Mouse (Mus musculus): Measurements from ENCODE around the gene Cds2. TPM values are rescaled to one million over a fixed set of nuclear protein-coding genes. Genes with fewer than 3 reads are reported as not detected.
"Not testable (repeated sequence)": the region's sequence is repeated elsewhere in the genome, so short reads cannot be mapped to it uniquely, and the experiment has no call there.

The Cds2 gene
- polyA plus RNA-seq (2016; fragmentation: Nextera tagmentation; extraction: Ambion mirVana) = 21.4 and 22.7 TPM in 2 replicates

GRCm38 (mm10) chr2:132262879-132263398 is at the start of gene Cds2:
Gene Cds2 (plus strand): TSS chr2:132263148.
- DNase-seq (ENCODE audit: low spot score) = peak; percentile 99
- H3K4me3 ChIP-seq = peak within 1 kb of the TSS; percentile 92
- no peaks in the 10 kb centered on the region for H3K9me3 ChIP-seq (replicated peaks)
- no peaks in the 10 kb centered on the region for H3K36me3 ChIP-seq
- peaks cover 22% of the 10 kb centered on the region for H3K4me1 ChIP-seq
- H3K27ac ChIP-seq (replicated peaks) = peak within 1 kb of the TSS; percentile 93
- under 1% methylated on average over 49 of the region's 49 CpGs for WGBS
- H3K27me3 ChIP-seq (ENCODE audit: low read depth, poor library complexity, severe bottlenecking) = no peaks in the 10 kb centered on the region

GRCm38 (mm10) chr2:132221611-132222073 is 41.3 kb upstream of the Cds2 start:
- 82% methylated on average over 11 of the region's 11 CpGs for WGBS
- H3K4me3 ChIP-seq = no peak overlapping the region
- H3K27me3 ChIP-seq (ENCODE audit: low read depth, poor library complexity, severe bottlenecking) = no peaks in the 10 kb centered on the region
- H3K9me3 ChIP-seq (replicated peaks) = no peaks in the 10 kb centered on the region
- no peaks in the 10 kb centered on the region for H3K36me3 ChIP-seq
- DNase-seq (ENCODE audit: low spot score) = no peak
- no peak overlapping the region for H3K27ac ChIP-seq (replicated peaks)
- no peaks in the 10 kb centered on the region for H3K4me1 ChIP-seq

- no peaks in the 10 kb centered on the region for H3K4me1 ChIP-seq
- H3K9me3 ChIP-seq (replicated peaks) = no peaks in the 10 kb centered on the region
- no peak for DNase-seq (ENCODE audit: low spot score)
- H3K27ac ChIP-seq (replicated peaks) = no peak overlapping the region
- H3K27me3 ChIP-seq (ENCODE audit: low read depth, poor library complexity, severe bottlenecking) = no peaks in the 10 kb centered on the region
- no peak overlapping the region for H3K4me3 ChIP-seq
- no peaks in the 10 kb centered on the region for H3K36me3 ChIP-seq
- WGBS = 87% methylated on average over 4 of the region's 4 CpGs
Measured at GRCm38 (mm10) chr2:132224359-132224758, 38.6 kb upstream of the Cds2 start.

GRCm38 (mm10) chr2:132232413-132232945 is 30.5 kb upstream of the Cds2 start:
- Histone ChIP-seq H3K4me3 (no peak overlapping the region), H3K9me3 (replicated peaks) (no peaks in the 10 kb centered on the region), H3K27ac (replicated peaks) (no peak overlapping the region), H3K27me3 (ENCODE audit: low read depth, poor library complexity, severe bottlenecking) (no peaks in the 10 kb centered on the region), H3K4me1 (no peaks in the 10 kb centered on the region), H3K36me3 (no peaks in the 10 kb centered on the region)
- WGBS = 82% methylated on average over 3 of the region's 3 CpGs
- DNase-seq (ENCODE audit: low spot score) = no peak

GRCm38 (mm10) chr2:132233985-132234765 is 28.8 kb upstream of the Cds2 start:
- no peaks in the 10 kb centered on the region for H3K4me1 ChIP-seq
- no peak overlapping the region for H3K4me3 ChIP-seq
- no peaks in the 10 kb centered on the region for H3K9me3 ChIP-seq (replicated peaks)
- no peak for DNase-seq (ENCODE audit: low spot score)
- 82% methylated on average over 16 of the region's 16 CpGs for WGBS
- H3K36me3 ChIP-seq = no peaks in the 10 kb centered on the region
- H3K27ac ChIP-seq (replicated peaks) = no peak overlapping the region
- no peaks in the 10 kb centered on the region for H3K27me3 ChIP-seq (ENCODE audit: low read depth, poor library complexity, severe bottlenecking)

GRCm38 (mm10) chr2:132235291-132235690 is 27.7 kb upstream of the Cds2 start:
- DNase-seq (ENCODE audit: low spot score) = no peak
- WGBS = 57% methylated on average over 2 of the region's 2 CpGs
- H3K4me1 ChIP-seq = no peaks in the 10 kb centered on the region
- H3K27me3 ChIP-seq (ENCODE audit: low read depth, poor library complexity, severe bottlenecking) = no peaks in the 10 kb centered on the region
- H3K9me3 ChIP-seq (replicated peaks) = no peaks in the 10 kb centered on the region
- no peak overlapping the region for H3K27ac ChIP-seq (replicated peaks)
- no peaks in the 10 kb centered on the region for H3K36me3 ChIP-seq
- no peak overlapping the region for H3K4me3 ChIP-seq

GRCm38 (mm10) chr2:132235975-132236374 is 27.0 kb upstream of the Cds2 start:
- Histone ChIP-seq H3K27me3 (ENCODE audit: low read depth, poor library complexity, severe bottlenecking) (no peaks in the 10 kb centered on the region), H3K27ac (replicated peaks) (no peak overlapping the region), H3K4me3 (no peak overlapping the region), H3K9me3 (replicated peaks) (no peaks in the 10 kb centered on the region), H3K36me3 (no peaks in the 10 kb centered on the region), H3K4me1 (no peaks in the 10 kb centered on the region)
- 82% methylated on average over 7 of the region's 7 CpGs for WGBS
- no peak for DNase-seq (ENCODE audit: low spot score)

- not testable (repeated sequence) for H3K9me3 ChIP-seq (replicated peaks); H3K27ac ChIP-seq (replicated peaks); DNase-seq (ENCODE audit: low spot score); H3K27me3 ChIP-seq (ENCODE audit: low read depth, poor library complexity, severe bottlenecking); H3K4me1 ChIP-seq; H3K4me3 ChIP-seq
- peaks cover 30% of the 10 kb centered on the region for H3K36me3 ChIP-seq
- 91% methylated on average over 3 of the region's 3 CpGs for WGBS
Measured at GRCm38 (mm10) chr2:132239434-132239833, 23.5 kb upstream of the Cds2 start.

- H3K4me3 ChIP-seq; H3K27ac ChIP-seq (replicated peaks); H3K4me1 ChIP-seq; H3K27me3 ChIP-seq (ENCODE audit: low read depth, poor library complexity, severe bottlenecking); H3K9me3 ChIP-seq (replicated peaks): not testable (repeated sequence)
- H3K36me3 ChIP-seq = peaks cover 39% of the 10 kb centered on the region
- peak; percentile 43 for DNase-seq (ENCODE audit: low spot score)
- 40% methylated on average over 10 of the region's 10 CpGs for WGBS
Measured at GRCm38 (mm10) chr2:132240457-132240856, 22.5 kb upstream of the Cds2 start.

- Histone ChIP-seq H3K27ac (replicated peaks) (no peak overlapping the region), H3K4me3 (no peak overlapping the region), H3K27me3 (ENCODE audit: low read depth, poor library complexity, severe bottlenecking) (no peaks in the 10 kb centered on the region), H3K36me3 (peaks cover 53% of the 10 kb centered on the region), H3K9me3 (replicated peaks) (no peaks in the 10 kb centered on the region), H3K4me1 (peaks cover 19% of the 10 kb centered on the region)
- no peak for DNase-seq (ENCODE audit: low spot score)
- 97% methylated on average over 3 of the region's 3 CpGs for WGBS
Measured at GRCm38 (mm10) chr2:132243370-132243769, 19.6 kb upstream of the Cds2 start.

GRCm38 (mm10) chr2:132247539-132248313 is 15.2 kb upstream of the Cds2 start, which contains the start of gene Tmem230:
Gene Tmem230 (minus strand): TSS chr2:132247807.
- peak; percentile 95 for DNase-seq (ENCODE audit: low spot score)
- H3K27ac ChIP-seq (replicated peaks) = peak within 1 kb of the TSS; percentile 88
- peak within 1 kb of the TSS; percentile 68 for H3K4me3 ChIP-seq
- peaks cover 68% of the 10 kb centered on the region for H3K36me3 ChIP-seq
- no peaks in the 10 kb centered on the region for H3K9me3 ChIP-seq (replicated peaks)
- 6% methylated on average over 50 of the region's 50 CpGs for WGBS
- peaks cover 54% of the 10 kb centered on the region for H3K4me1 ChIP-seq
- no peaks in the 10 kb centered on the region for H3K27me3 ChIP-seq (ENCODE audit: low read depth, poor library complexity, severe bottlenecking)

GRCm38 (mm10) chr2:132251911-132252310 is 11.0 kb upstream of the Cds2 start:
- WGBS = 12% methylated on average over 8 of the region's 8 CpGs
- no peak for DNase-seq (ENCODE audit: low spot score)
- H3K27me3 ChIP-seq (ENCODE audit: low read depth, poor library complexity, severe bottlenecking) = no peaks in the 10 kb centered on the region
- peak overlapping the region; percentile 91 for H3K27ac ChIP-seq (replicated peaks)
- peaks cover 59% of the 10 kb centered on the region for H3K4me1 ChIP-seq
- H3K4me3 ChIP-seq = peak overlapping the region; percentile 72
- no peaks in the 10 kb centered on the region for H3K9me3 ChIP-seq (replicated peaks)
- H3K36me3 ChIP-seq = peaks cover 36% of the 10 kb centered on the region
